Mouse (Mus musculus) adrenal gland (tissue): Measurements from ENCODE around the gene Col26a1.
"Not testable (repeated sequence)": the region's sequence is repeated elsewhere in the genome, so short reads cannot be mapped to it uniquely, and the experiment has no call there.

Source experiments
- intact Hi-C: fragments of 180-260 bp; cut with DNase I; formaldehyde crosslinking; loops from one replicate; pipeline ENCODE4 v1.15.1; 2025

The Col26a1 gene

DNA sequence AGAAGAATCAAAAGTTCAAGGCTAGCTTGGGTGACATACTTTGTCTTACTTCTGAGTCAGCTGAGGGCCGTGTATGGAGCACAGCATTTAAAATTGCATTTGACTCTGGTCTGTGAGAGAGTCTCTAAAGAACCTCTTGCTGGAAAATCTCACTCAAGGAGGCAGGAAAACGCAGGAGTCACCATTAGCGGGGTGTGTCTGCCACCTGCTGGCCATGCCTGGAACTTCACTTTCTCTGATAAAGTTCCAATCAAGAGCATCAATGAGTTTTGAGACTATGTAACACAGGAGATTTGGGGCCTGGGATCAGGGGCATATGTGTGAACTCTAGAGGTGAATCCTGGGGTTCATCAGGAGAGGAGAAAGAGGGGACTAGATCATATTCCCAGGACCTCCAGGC is 127.3 kb downstream of the Col26a1 start:
- intact Hi-C loops, result loop anchor here (5.0 to 10.0 kb wide), 2 partner anchors 181 to 498 kb away; no protein-coding TSS in a partner anchor

- intact Hi-C loops, result loop anchor here (10.0 kb wide), 1 partner anchor 179 kb away; no protein-coding TSS in a partner anchor
Measured at GRCm38 (mm10) chr5:136754053-136754591, 128.9 kb downstream of the Col26a1 start.

DNA sequence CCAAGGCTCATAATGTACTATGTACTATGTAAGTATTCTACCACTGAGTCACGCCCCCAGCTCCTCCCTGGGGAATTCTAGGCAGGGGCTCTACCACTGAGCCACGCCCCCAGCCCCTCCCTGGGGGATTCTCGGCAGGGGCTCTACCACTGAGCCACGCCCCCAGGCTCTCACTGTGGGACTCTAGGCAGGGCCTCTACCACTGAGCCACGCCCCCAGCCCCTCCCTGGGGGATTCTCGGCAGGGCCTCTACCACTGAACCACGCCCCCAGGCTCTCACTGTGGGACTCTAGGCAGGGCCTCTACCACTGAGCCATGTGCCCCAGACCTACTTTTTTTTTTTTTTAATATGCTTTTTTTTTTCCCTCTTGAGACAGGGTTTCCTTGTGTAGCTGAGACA is 129.8 kb downstream of the Col26a1 start:
- intact Hi-C loops, result loop anchor here (10.0 kb wide), 1 partner anchor 178 kb away; no protein-coding TSS in a partner anchor

DNA sequence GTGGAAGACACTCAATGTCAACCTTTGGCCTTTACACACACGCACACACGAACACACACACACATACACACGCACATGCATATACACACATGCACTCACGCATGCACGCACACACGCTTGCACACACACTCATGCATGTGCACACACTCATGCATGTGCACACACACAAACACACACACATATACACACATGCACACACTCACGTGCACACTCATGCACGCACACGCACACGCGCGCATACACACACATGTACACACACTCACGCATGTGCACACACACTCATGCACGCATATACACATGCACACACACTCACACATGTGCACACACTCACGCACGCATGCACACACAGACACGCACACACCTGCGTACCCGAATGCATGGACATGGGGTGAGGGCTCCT is 130.9 kb downstream of the Col26a1 start:
- intact Hi-C loops, result loop anchor here (10.0 kb wide), 1 partner anchor 177 kb away; no protein-coding TSS in a partner anchor

GRCm38 (mm10) chr5:136746596-136746995 is 136.4 kb downstream of the Col26a1 start:
- intact Hi-C loops, result no loop called here

GRCm38 (mm10) chr5:136738918-136739317 is 144.1 kb downstream of the Col26a1 start:
- intact Hi-C loops, result no loop called here

DNA sequence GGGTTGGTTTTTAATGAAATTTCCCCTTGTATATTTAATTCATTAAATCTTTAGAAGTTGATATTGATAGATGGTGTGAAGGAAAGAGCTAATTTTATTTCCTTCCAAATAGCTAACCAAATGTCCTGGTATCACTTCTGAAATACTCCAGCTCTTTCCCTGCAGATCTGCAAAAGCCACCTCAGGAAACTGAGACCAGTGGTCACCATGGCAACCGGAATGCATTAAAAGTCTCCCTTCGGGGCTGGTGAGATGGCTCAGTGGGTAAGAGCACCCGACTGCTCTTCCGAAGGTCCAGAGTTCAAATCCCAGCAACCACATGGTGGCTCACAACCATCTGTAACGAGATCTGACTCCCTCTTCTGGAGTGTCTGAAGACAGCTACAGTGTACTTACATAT is 156.7 kb downstream of the Col26a1 start:
- intact Hi-C loops, result not testable (repeated sequence)

DNA sequence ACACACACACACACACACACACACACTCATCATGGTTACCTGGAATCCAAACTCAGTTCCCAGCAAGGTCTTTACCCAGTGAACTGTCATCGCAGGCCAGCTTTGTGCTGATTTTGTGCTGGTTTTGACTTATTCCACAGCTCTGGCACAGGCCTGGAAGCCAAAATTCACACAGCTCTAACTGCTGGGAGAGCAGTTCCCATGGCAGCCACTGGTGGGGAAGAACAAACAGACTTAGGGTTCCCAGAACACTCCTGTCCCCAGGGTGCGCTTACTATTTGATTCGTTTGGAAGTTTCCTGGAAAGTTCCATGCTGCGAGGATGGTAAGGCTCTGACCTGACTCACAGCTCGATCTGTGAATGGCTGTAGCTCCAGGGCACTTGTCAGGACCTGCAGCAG is 161.4 kb downstream of the Col26a1 start:
- intact Hi-C loops, result no loop called here

- intact Hi-C loops, result no loop called here
Measured at GRCm38 (mm10) chr5:136718656-136719055, 164.4 kb downstream of the Col26a1 start.

DNA sequence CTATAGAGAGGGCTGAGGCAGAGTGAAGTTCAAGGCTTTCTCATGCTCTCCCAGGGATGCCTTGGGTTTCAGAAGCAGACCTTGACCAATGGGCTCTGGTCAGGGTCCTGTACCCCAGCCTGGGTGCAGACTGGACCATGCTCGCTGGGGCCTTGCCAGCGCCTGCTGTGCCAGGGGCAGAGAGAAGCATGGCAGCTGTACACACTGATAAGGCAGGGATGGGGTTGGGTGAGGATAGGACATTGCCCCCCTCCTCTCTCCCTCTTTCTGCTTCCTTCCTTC is 165.5 kb downstream of the Col26a1 start:
- intact Hi-C loops, result no loop called here

GRCm38 (mm10) chr5:136716696-136717572 is 166.1 kb downstream of the Col26a1 start:
- intact Hi-C loops, result no loop called here

DNA sequence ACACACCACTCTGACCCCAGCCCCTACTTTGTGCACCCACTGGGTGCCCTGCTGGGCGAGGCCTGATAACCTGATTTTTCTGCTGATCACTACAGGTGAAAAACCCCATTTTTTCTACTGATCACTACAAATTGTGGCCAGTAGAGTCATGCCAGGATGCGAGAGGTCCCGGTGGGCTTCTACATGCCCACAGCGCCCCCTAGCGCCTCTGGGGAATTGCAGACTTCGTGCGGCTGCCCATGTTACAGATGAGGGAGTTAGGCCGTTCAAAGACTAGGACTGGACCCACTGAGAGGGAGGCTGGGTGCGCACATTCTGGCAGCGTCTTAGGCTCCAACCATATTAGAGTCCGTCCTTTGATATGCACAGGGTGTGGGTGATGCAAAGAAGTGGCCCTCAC is 168.1 kb downstream of the Col26a1 start:
- intact Hi-C loops, result no loop called here

GRCm38 (mm10) chr5:136714232-136714875 is 168.7 kb downstream of the Col26a1 start:
- intact Hi-C loops, result no loop called here

DNA sequence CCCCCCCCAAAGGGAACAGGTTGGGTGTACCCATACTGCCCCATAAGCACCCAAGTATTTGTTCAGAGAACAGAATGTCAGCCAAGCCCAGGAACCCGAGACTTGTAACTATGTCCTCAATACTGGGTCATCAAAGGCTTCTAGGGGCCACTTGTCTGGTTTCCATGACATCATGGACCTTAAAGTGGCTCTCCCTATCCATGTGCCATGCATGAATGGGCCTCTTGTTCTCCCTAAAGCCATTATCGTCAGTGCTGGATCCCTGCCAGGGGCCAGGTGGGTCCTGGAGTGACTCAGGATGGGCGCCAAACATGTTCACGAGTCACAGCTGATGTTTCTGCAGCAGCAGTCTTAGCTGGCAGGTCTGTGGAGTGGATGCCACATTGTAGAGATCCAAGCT is 172.3 kb downstream of the Col26a1 start:
- intact Hi-C loops, result no loop called here

DNA sequence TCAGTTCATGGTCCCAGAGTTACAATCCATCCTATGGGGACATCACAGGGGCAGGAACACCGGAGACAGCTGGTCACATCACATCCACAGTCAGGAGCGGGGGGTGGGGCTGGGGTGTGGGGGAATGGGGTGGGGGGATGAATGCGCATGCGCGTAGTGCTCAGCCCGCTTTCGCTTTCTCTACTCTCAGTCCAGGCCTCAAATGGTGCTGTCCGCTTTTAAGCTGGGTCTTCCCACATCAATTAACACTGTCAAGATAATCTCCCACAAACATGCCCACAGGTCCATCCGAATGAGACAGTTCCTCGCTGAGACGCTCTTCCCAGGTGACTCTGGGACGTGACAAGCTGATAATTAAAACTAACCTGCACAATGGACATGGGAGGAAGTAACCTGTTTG is 174.9 kb downstream of the Col26a1 start:
- intact Hi-C loops, result loop anchor here (5.0 kb wide), 1 partner anchor 451 kb away; no protein-coding TSS in a partner anchor

DNA sequence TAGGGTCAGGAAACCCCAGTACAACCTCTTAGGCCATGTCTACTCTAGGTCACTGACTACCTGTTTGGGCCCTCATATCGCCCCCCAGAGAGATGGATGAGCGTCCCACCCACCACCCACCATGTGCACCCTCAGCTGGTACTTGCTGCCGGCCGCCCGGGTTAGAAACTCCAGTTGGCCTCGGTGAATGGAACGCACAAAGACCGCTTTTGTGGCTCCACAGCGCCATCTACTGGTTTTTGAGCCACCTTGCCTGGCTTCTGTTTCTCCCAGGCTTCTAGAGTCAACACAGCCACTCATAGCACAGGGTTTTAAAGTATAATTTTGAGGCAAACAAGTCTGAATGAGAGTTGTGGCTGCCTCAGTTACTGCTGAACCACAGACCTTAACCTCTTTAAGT is 176.2 kb downstream of the Col26a1 start:
- intact Hi-C loops, result loop anchor here (5.0 kb wide), 1 partner anchor 450 kb away; no protein-coding TSS in a partner anchor

DNA sequence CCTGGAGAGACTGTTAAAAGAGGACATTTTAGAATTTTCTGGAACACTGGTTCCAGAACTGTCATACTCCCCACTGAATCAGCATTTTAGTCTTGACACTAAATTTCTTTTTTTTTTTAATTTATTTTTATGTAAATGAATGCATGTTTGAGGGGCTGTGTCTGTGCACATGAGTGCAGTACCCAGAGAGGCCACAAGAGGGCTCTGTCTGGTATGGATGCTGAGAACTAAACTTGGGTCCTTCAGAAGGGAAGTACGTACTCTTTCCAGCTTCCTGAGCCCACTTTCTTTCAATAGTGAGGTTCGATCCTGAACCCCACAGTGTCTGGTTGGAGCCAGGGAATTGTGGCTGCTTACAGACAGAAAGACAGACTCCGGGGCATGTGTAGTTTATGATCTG is 177.5 kb downstream of the Col26a1 start:
- intact Hi-C loops, result loop anchor here (5.0 kb wide), 1 partner anchor 448 kb away; no protein-coding TSS in a partner anchor

DNA sequence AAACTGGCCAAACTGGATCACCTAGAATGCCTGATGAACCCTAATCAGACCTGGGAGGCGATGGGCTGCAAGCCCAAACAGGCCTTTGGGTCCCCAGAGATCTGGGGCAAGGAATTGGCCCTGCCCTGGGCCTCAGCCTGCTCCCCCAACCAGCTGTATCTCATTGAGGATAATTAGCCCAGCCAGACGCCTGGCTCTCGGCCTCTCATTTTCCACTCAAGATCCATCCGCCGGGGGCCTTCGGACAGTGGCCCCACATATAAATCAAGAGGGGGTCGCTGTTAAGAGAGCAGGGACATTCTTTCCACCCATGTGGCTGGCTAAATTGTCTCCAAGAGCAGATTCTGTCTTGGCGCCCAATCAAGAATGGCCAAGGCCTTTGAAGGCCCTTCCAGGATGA is 178.9 kb downstream of the Col26a1 start:
- intact Hi-C loops, result no loop called here

DNA sequence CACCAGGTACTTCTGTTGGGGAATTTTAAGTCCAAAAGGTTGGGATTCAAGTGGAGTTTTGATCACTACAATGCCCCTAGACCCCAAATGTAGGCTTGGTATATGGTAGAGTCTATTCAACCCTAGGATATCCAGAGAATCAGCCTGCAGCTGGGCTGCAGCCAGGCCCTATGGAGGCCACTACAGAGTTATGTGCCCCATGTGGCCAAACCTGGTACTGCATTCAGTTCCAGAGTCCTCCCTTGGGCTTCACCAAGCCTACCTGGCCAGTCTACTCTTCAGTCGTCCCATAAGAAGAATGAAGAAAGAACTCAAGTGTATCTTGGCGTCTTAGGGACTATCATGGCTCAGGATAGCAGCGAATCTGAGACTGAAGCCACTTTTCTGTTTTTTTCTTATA is 179.3 kb downstream of the Col26a1 start:
- intact Hi-C loops, result no loop called here

DNA sequence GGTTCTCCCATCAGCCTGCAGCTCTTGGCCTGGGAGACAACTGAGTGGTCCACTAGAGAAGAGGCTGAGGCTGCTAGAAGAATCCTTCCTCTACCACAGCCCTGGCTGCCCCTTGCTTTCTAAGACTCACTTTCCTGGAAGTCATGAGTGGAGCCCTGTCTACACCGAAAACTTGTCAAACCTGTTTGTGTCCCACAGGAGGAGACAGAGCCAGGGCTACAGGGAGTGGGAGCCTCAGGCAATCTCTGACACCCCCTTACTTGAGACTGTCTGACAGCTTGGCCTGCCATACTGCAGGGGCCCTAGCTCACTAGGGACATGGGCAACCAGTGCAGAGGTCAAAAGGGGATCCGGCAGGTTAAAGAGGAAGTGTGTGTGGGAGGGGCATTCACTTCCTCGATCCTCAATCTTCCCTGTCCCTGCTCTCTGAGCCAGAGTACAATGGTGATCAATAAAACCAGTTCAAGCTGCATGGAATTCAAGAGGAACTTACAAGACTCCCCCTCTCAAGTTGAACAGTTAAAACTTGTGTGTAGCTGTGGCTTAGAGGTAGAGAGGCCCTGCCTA is 180.8 kb downstream of the Col26a1 start:
- intact Hi-C loops, result no loop called here

- intact Hi-C loops, result no loop called here
Measured at GRCm38 (mm10) chr5:136697618-136698017, 185.4 kb downstream of the Col26a1 start.

GRCm38 (mm10) chr5:136696516-136696915 is 186.5 kb downstream of the Col26a1 start:
- intact Hi-C loops, result no loop called here
